Mouse (Mus musculus): ENCODE data around the gene Olfr527.

The Olfr527 gene

GRCm38 (mm10) chr7:140333717-140334116 is at the start of gene Olfr527:
Gene Olfr527 (plus strand): TSS chr7:140334017.
- no peak for DNase-seq (ENCODE audit: low spot score)

- DNase-seq (ENCODE audit: low spot score) = no peak
These were observed 38.1 kb upstream of the Olfr527 start for GRCm38 (mm10) chr7:140295746-140296145.

GRCm38 (mm10) chr7:140296876-140297275 is 36.9 kb upstream of the Olfr527 start:
- no peak for DNase-seq (ENCODE audit: low spot score)

GRCm38 (mm10) chr7:140299416-140299815 is 34.4 kb upstream of the Olfr527 start:
- no peak for DNase-seq (ENCODE audit: low spot score)

- no peak for DNase-seq (ENCODE audit: low spot score)
These were observed 13.9 kb upstream of the Olfr527 start for GRCm38 (mm10) chr7:140319861-140320385.

GRCm38 (mm10) chr7:140320558-140320957 is 13.3 kb upstream of the Olfr527 start, which contains the start of gene Olfr525:
Gene Olfr525 (plus strand): TSS chr7:140320858.
- no peak for DNase-seq (ENCODE audit: low spot score)

GRCm38 (mm10) chr7:140321135-140321534 is 12.7 kb upstream of the Olfr527 start:
- no peak for DNase-seq (ENCODE audit: low spot score)

- no peak for DNase-seq (ENCODE audit: low spot score)
These were observed 4.0 kb upstream of the Olfr527 start for GRCm38 (mm10) chr7:140329766-140330304.

GRCm38 (mm10) chr7:140361571-140361970 is 27.8 kb downstream of the Olfr527 start, which contains the start of gene Olfr60:
Gene Olfr60 (minus strand): TSS chr7:140361671.
- DNase-seq (ENCODE audit: low spot score) = no peak

GRCm38 (mm10) chr7:140374300-140374699 is 40.5 kb downstream of the Olfr527 start:
- DNase-seq (ENCODE audit: low spot score) = no peak

- DNase-seq (ENCODE audit: low spot score) = no peak
These were observed 42.4 kb downstream of the Olfr527 start, which contains the start of gene Olfr530 for GRCm38 (mm10) chr7:140376231-140376630. Gene Olfr530 (minus strand): TSS chr7:140376331.

- no peak for DNase-seq (ENCODE audit: low spot score)
These were observed 43.1 kb downstream of the Olfr527 start for GRCm38 (mm10) chr7:140376911-140377310.
